14 mouse cellular contexts compared by ENCODE assay signal in genomic region chr3:101672943-101673342, GRCm38 (mm10).
"Had no signal": no experiment of that assay in that cellular context is flagged by ENCODE, and none has a peak within 500 bp of the region (broad histone marks: within the 10 kb centered on the region; RNA-seq: fewer than 3 reads in every experiment).

No protein-coding gene starts in this region.

- H3K9ac ChIP-seq: neural tube, embryonic 15.5 days; stomach, embryonic 15.5 days had no signal

- H3K27me3 ChIP-seq: neural tube, embryonic 15.5 days; stomach, embryonic 15.5 days had no signal

- DNase-seq: retina, postnatal 1 day; right cerebral cortex, adult 18-20 months; right cerebral cortex, postnatal 14 days; right cerebral cortex, postnatal 25 days; right cerebral cortex, postnatal 4 days; spleen, adult 18-20 months; thymus, adult 18-20 months; thymus, adult 2 months; thymus, postnatal 14 days; thymus, postnatal 25 days; thymus, postnatal 36 days; thymus, postnatal 4 days had no signal

- H3K4me2 ChIP-seq: neural tube, embryonic 15.5 days; stomach, embryonic 15.5 days had no signal

- H3K9me3 ChIP-seq: neural tube, embryonic 15.5 days; stomach, embryonic 15.5 days had no signal

- H3K27ac ChIP-seq: neural tube, embryonic 15.5 days; stomach, embryonic 15.5 days had no signal

- H3K36me3 ChIP-seq: neural tube, embryonic 15.5 days; stomach, embryonic 15.5 days had no signal

- H3K4me1 ChIP-seq: neural tube, embryonic 15.5 days; stomach, embryonic 15.5 days had no signal

- H3K4me3 ChIP-seq: neural tube, embryonic 15.5 days; stomach, embryonic 15.5 days had no signal
